Mouse (Mus musculus): ENCODE measurements around the gene Clmp.

DNA sequence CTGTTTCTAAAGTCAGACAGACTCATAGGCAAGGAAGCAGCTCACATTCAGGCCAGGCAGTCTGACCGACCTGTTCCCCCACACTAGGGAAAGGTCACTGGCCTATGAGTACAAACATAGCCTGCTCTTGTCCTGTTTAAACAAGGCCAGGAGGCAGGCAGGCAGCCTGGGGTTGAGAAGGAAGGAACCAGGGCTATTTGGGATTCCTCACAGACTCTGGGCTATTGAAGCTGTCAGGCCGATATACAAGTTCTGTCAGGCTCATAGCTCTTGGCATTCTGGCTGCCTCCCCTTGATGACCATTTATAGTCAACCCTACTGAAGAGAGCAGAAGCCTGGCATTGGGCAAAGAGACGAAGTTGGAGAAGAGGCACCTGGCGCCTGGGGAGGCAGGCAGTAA is 25.9 kb downstream of the Clmp start:
- TF ChIP-seq CTCF (IDR thresholded peaks at IDR 0.05; ENCODE audit: control insufficient read depth, insufficient read depth, insufficient replicate concordance, low read depth, low read length), result no peak
- TF ChIP-seq POLR2A (IDR thresholded peaks at IDR 0.05; ENCODE audit: control insufficient read depth, low read depth, low read length), result no peak
